16 mouse cellular contexts compared by ENCODE assay signal in the genomic region with DNA sequence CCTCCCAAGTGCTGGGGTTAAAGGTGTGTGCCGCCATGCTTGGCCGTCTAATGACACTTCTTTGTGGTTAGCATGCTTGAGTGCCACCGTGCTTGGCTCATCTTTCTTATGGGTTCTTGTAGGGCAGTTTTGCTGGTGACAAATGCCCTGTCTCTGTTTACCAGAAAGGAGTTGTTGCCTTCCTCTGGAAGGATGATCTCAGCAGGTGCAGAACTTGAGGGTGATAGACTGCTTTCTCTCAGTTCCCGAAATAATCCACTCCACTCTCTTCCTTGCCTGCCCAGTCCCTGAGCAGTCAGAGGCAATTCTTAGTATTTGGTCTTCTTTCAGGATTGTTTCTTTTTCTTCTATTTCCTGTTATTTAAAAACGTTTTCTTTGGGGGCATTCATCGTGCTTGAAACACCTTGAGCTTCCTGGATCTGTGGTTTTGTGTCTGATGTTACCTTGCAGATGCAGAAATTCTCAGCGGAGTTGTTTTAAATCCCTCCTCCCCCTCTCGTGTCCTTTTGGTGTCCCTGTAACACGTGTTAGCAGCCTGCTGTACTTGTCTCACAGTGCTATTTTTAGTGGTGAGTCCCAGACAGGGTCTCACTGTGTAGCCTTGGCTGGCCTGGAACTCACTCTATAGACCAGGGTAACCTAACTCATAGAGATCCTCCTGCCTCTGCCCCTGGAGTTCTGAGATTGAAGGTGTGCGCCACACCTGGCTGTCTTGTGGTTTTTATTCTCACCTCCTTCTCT. TPM values are rescaled to one million over a fixed set of nuclear protein-coding genes. Genes with fewer than 3 reads are reported as not detected.
A peak's percentile ranks its signal among the peaks of the same experiment; 100 is the strongest.
DNase-seq lines count a peak whose midpoint lies in the region; ATAC-seq and TF ChIP-seq lines count a peak whose summit lies in the region.
"Had no signal": no experiment of that assay in that cellular context is flagged by ENCODE, and none has a peak within 500 bp of the region (broad histone marks: within the 10 kb centered on the region; RNA-seq: fewer than 3 reads in every experiment).

No protein-coding gene starts in this region.

- 48% methylated on average over 10 of the region's 10 CpGs for WGBS in kidney, embryonic 16.5 days
- 81% methylated on average over 10 of the region's 10 CpGs for WGBS in midbrain, embryonic 10.5 days
- WGBS in neural tube, embryonic 15.5 days = 82% methylated on average over 10 of the region's 10 CpGs

- no peak overlapping the region for H3K4me2 ChIP-seq in kidney, embryonic 16.5 days (replicated peaks; ENCODE audit: low read depth, low read length)
- H3K4me2 ChIP-seq in neural tube, embryonic 15.5 days = no peak overlapping the region
- H3K4me2 ChIP-seq: embryonic facial prominence, embryonic 13.5 days; forebrain, embryonic 13.5 days had no signal

- peaks cover 9% of the 10 kb centered on the region for H3K4me1 ChIP-seq in kidney, embryonic 16.5 days (ENCODE audit: insufficient read depth, low read length)
- H3K4me1 ChIP-seq in midbrain, embryonic 10.5 days = peaks cover 8% of the 10 kb centered on the region
- H3K4me1 ChIP-seq in neural tube, embryonic 15.5 days = peaks cover 5% of the 10 kb centered on the region; the same call in 1 of the 2 replicates

- H3K9ac ChIP-seq in kidney, embryonic 16.5 days (replicated peaks; ENCODE audit: low read length) = no peak overlapping the region
- H3K9ac ChIP-seq in neural tube, embryonic 15.5 days (replicated peaks) = no peak overlapping the region
- H3K9ac ChIP-seq: embryonic facial prominence, embryonic 13.5 days; forebrain, embryonic 13.5 days had no signal

- DNase-seq in kidney, adult 11 months = no peak
- DNase-seq in Patski (ENCODE audit: low read depth, low spot score) = peak; percentile 71
- peak; percentile 27 to 52 for DNase-seq in heart, postnatal 10 days
- DNase-seq in thymus, postnatal 36 days = peak; percentile 52 to 59
- no peak for DNase-seq in midbrain, embryonic 10.5 days (ENCODE audit: low spot score)
- DNase-seq: adrenal gland, postnatal 25 days; cerebellum, postnatal 36 days; gastrocnemius, postnatal 25 days; lung, adult 18-20 months; right cerebral cortex, postnatal 4 days had no signal

- TF ChIP-seq CTCF in Patski (IDR thresholded peaks at IDR 0.05) = no peak

- no peaks in the 10 kb centered on the region for H3K9me3 ChIP-seq in kidney, embryonic 16.5 days (ENCODE audit: low read length)
- H3K9me3 ChIP-seq in midbrain, embryonic 10.5 days (replicated peaks) = no peaks in the 10 kb centered on the region
- no peaks in the 10 kb centered on the region for H3K9me3 ChIP-seq in neural tube, embryonic 15.5 days (replicated peaks)
- H3K9me3 ChIP-seq: embryonic facial prominence, embryonic 13.5 days; forebrain, embryonic 13.5 days had no signal

- H3K4me3 ChIP-seq in kidney, embryonic 16.5 days (ENCODE audit: low read length) = no peak overlapping the region
- no peak overlapping the region for H3K4me3 ChIP-seq in midbrain, embryonic 10.5 days
- no peak overlapping the region for H3K4me3 ChIP-seq in neural tube, embryonic 15.5 days (replicated peaks)
- H3K4me3 ChIP-seq: embryonic facial prominence, embryonic 13.5 days; forebrain, embryonic 13.5 days had no signal

- peak; percentile 62 for ATAC-seq in kidney, embryonic 16.5 days (ENCODE audit: low FRiP score, low TSS enrichment)
- peak; percentile 40 for ATAC-seq in Patski
- ATAC-seq in neural tube, embryonic 15.5 days (ENCODE audit: low FRiP score) = no peak
- ATAC-seq: forebrain, embryonic 13.5 days; hindbrain, embryonic 16.5 days had no signal

- POLR2A ChIA-PET in Patski (lab: Charles Lee) = interaction anchor here (1.0 kb wide), 1 partner anchor 12 kb away, joined by 4 read pairs; no protein-coding TSS in a partner anchor

- H3K27ac ChIP-seq in kidney, embryonic 16.5 days (ENCODE audit: low read length) = no peak overlapping the region
- H3K27ac ChIP-seq in midbrain, embryonic 10.5 days (replicated peaks) = no peak overlapping the region
- no peak overlapping the region for H3K27ac ChIP-seq in neural tube, embryonic 15.5 days (replicated peaks)
- H3K27ac ChIP-seq: embryonic facial prominence, embryonic 13.5 days; forebrain, embryonic 13.5 days had no signal

- in situ Hi-C loops in Patski (cut with MboI; ENCODE audit: low pct_unique_long_range_greater_than_20kb) = no loop called here

- CTCF ChIA-PET in Patski (lab: Charles Lee) = interaction anchor here (1.1 to 1.8 kb wide), 2 partner anchors 15 to 37 kb away, joined by 3 to 5 read pairs; no protein-coding TSS in a partner anchor

- no peaks in the 10 kb centered on the region for H3K36me3 ChIP-seq in kidney, embryonic 16.5 days (ENCODE audit: insufficient read depth, low read length)
- H3K36me3 ChIP-seq in midbrain, embryonic 10.5 days = peaks cover 13% of the 10 kb centered on the region
- H3K36me3 ChIP-seq in neural tube, embryonic 15.5 days = no peaks in the 10 kb centered on the region
- H3K36me3 ChIP-seq: embryonic facial prominence, embryonic 13.5 days had no signal

- H3K27me3 ChIP-seq in kidney, embryonic 16.5 days (ENCODE audit: insufficient read depth, low read length) = no peaks in the 10 kb centered on the region
- no peaks in the 10 kb centered on the region for H3K27me3 ChIP-seq in Patski
- no peaks in the 10 kb centered on the region for H3K27me3 ChIP-seq in midbrain, embryonic 10.5 days (ENCODE audit: low read depth, poor library complexity, severe bottlenecking)
- no peaks in the 10 kb centered on the region for H3K27me3 ChIP-seq in neural tube, embryonic 15.5 days (replicated peaks)
- H3K27me3 ChIP-seq: embryonic facial prominence, embryonic 13.5 days; forebrain, embryonic 13.5 days had no signal

- intact Hi-C loops in heart, postnatal 10 days (cut with DNase I) = no loop called here

RNA-seq across cellular contexts. Expression of a gene that starts 29.3 kb away (rescaled TPM):
- polyA plus RNA-seq in kidney, embryonic 16.5 days (2015; fragmentation: Nextera tagmentation; extraction: Ambion mirVana) = 5.0 and 5.1 TPM in 2 replicates
- polyA plus RNA-seq in Patski (2021) = 29.5 TPM
- 10 to 100 TPM; 19.5 to 20.0 TPM for total RNA-seq in heart, postnatal 10 days (2021)
- polyA plus RNA-seq in midbrain, embryonic 10.5 days (2016; fragmentation: Nextera tagmentation; extraction: Ambion mirVana) = 2.9 and 3.4 TPM in 2 replicates
- polyA plus RNA-seq in neural tube, embryonic 15.5 days (2015; fragmentation: Nextera tagmentation; extraction: Ambion mirVana) = 2.1 and 4.1 TPM in 2 replicates

RNA-seq across cellular contexts. Expression of a gene that starts 35.3 kb away (rescaled TPM):
- 9.6 and 10.1 TPM in 2 replicates for polyA plus RNA-seq in kidney, embryonic 16.5 days (2015; fragmentation: Nextera tagmentation; extraction: Ambion mirVana)
- 9.8 TPM for polyA plus RNA-seq in Patski (2021)
- total RNA-seq in heart, postnatal 10 days (2021) = 1 to 10 TPM; 5.3 to 7.2 TPM
- polyA plus RNA-seq in midbrain, embryonic 10.5 days (2016; fragmentation: Nextera tagmentation; extraction: Ambion mirVana) = 15.3 and 19.0 TPM in 2 replicates
- polyA plus RNA-seq in neural tube, embryonic 15.5 days (2015; fragmentation: Nextera tagmentation; extraction: Ambion mirVana) = 3.6 and 5.2 TPM in 2 replicates
- total RNA-seq: megakaryocyte progenitor cell, adult 5-6 weeks had no signal

Comparison
In these comparisons a context has a peak if more than half of its experiments do, and no peak if none do; other contexts are left out.
1. DNase-seq: peak in Patski (single experiment), heart, postnatal 10 days (2 of 2) and thymus, postnatal 36 days (2 of 2); none in kidney, adult 11 months (single experiment) and midbrain, embryonic 10.5 days (single experiment).